Mouse (Mus musculus) cerebellum, postnatal 4 days (tissue): ENCODE results near the gene Egfl8.

Experiments
- DNase-seq, 2 experiments: peaks; one replicate each; pipeline ENCODE4 v3.0.0; 2022; ENCODE audit warnings: low spot score in 2 of 2, mixed read lengths in 1 of 2

Egfl8 gene

GRCm38 (mm10) chr17:34597566-34598095, 18.1 kb downstream of the Egfl8 start, which contains the start of gene Ager:
Gene Ager, plus strand, starts transcription at chr17:34597862.
- DNase-seq, result no peak

DNA sequence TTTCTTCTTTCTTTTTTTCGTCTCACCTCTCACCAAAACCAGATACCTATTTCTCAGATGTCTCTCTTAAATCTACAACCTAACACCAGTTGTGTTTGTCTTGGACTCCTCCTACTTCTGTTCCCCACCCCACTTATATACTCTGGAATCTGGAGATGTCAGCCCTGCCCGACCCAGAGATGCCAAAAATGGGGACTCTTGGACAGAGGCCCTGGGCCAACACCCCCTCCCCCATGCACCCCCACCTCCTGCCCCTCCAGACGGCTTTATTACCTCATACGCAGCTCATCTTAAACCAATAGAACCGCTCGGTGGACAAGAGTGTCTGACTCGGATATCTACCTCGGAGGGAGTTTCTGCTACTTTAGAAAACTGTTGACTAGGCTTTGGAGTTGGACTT, 19.7 kb downstream of the Egfl8 start:
- no peak for DNase-seq

- no peak for DNase-seq
These were observed 21.8 kb downstream of the Egfl8 start for GRCm38 (mm10) chr17:34593752-34594525.

GRCm38 (mm10) chr17:34592581-34593549, 22.9 kb downstream of the Egfl8 start:
- peak in 1 of 2 experiments; percentile 48 for DNase-seq

GRCm38 (mm10) chr17:34591994-34592375, 23.8 kb downstream of the Egfl8 start:
- peak; percentile 77 to 88 for DNase-seq

GRCm38 (mm10) chr17:34591029-34591993, 24.5 kb downstream of the Egfl8 start, which contains the start of gene Pbx2:
Gene Pbx2, plus strand, starts transcription at chr17:34591266.
- peak in 1 of 2 experiments; percentile 37 for DNase-seq

GRCm38 (mm10) chr17:34590154-34590987, 25.4 kb downstream of the Egfl8 start:
- DNase-seq, result no peak

DNA sequence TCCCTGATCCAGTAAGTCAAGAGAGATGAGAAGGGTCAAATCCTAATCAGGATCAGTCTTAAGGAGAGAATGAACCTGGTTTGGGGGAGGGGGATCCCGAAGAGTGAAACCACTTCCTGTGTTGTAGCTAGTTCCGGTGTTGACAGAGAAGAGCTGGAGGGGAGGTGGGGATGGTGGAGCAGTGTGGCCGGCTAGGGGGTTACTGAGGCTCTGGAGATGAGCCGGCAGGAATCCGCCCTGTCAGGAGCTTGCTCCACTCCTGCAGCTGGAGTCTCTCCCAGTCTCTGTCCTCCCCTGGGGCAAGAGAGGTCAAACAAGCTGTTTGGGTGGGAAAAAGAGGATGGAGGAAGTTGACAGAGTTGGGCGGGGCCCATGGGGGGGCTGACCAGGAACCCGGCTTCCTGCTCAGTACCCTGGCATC, 26.1 kb downstream of the Egfl8 start, which contains the start of gene Gpsm3:
TSS of gene Gpsm3 (plus strand) at position 126 of the 421 bp plus-strand sequence.
- no peak for DNase-seq

DNA sequence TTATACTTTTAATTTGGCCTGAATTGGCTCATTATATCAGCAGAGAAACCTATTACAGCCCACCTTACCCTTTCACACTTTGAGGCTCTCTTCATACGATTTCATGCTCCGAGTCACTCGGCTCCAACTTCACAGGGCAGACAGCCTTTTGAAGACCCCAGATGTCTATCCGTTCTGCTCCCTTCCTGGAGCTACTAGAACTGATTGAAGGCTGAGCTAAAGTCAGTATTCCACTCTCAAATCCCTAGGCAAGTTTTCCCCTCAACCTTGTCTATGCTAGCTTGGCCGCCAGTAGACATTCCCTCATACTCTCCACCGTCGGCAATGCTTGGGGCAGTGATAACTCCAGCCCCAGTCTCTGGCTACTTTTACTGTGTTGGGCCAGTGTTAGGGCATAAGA, 26.6 kb downstream of the Egfl8 start:
- no peak for DNase-seq

GRCm38 (mm10) chr17:34588767-34589166, 27.0 kb downstream of the Egfl8 start:
- no peak for DNase-seq

DNA sequence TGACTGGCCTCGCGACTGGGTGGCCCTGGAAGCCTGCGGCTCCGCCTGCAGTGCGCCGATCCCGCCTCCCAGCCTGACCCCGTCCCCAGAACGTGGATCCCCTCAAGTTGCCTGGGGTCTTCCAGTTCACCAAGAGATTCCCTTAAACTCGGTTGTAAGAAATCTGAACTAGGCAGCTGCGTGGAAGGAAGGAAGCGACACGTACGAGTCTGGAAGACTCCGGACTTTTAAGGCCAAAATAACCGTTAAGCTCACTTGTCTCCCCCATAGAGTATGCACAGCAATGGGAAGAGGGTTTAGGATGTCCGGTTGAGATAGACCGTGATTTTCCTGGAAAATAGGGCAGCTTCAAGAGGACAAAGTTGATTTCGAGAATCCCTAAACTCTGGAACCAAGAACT, 28.0 kb downstream of the Egfl8 start:
- no peak for DNase-seq

GRCm38 (mm10) chr17:34587423-34587811, 28.4 kb downstream of the Egfl8 start:
- DNase-seq, result peak; percentile 92 to 97

GRCm38 (mm10) chr17:34586796-34587422, 28.9 kb downstream of the Egfl8 start:
- peak; percentile 72 to 85 for DNase-seq

GRCm38 (mm10) chr17:34585877-34586771, 29.6 kb downstream of the Egfl8 start:
- no peak for DNase-seq

GRCm38 (mm10) chr17:34585121-34585520, 30.6 kb downstream of the Egfl8 start:
- DNase-seq, result no peak

DNA sequence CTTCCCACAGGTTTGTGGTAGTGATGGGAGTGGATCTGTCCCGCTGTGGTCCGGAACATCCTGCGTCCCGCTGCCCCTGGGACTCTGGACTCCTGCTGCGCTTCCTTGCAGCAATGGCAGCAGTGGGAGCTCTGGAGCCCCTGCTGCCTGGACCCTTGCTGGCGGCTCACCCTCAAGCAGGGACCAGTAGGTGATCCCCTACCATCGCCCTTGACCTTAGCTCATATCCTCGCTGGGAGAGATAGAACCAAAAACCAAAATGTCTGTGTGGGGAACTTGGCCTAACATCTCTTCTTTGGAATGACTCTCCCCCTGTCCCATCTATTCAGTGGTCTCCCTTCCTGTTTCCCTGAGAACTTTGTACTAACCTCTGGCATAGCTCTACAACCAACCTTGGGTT, 32.0 kb downstream of the Egfl8 start:
- DNase-seq, result no peak

DNA sequence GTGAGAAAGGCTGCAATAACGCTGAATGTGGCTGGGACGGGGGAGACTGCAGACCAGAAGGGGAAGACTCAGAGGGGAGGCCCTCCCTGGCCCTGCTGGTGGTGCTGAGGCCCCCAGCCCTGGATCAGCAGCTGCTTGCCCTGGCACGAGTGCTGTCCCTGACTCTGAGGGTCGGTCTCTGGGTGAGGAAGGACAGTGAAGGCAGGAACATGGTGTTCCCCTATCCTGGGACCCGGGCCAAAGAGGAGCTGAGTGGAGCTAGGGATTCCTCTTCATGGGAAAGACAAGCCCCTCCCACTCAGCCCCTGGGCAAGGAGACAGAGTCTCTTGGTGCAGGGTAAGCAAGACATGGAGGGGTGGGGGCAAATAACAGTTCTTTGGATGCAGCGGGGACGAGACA, 32.4 kb downstream of the Egfl8 start:
- no peak for DNase-seq

DNA sequence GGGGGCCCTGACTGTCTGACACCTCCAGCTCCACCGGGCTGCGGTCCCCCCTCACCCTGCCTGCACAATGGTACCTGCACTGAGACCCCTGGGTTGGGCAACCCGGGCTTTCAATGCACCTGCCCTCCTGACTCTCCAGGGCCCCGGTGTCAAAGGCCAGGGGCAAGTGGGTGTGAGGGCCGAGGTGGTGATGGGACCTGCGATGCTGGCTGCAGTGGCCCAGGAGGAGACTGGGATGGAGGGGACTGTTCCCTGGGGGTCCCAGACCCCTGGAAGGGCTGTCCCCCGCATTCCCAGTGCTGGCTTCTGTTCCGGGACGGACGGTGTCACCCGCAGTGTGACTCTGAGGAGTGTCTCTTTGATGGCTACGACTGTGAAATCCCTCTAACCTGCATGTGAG, 33.2 kb downstream of the Egfl8 start:
- no peak for DNase-seq
